Mouse (Mus musculus) liver, postnatal 0 days (tissue): ENCODE results near the gene Ntn1.

Source experiments
- CTCF ChIP-seq: sonication (generic); IDR thresholded peaks from 2 replicates; pipeline ENCODE4 v1.5.1; 2016; ENCODE audit warnings: antibody characterized with exemption, low read depth
- EP300 ChIP-seq: IDR thresholded peaks from 2 replicates; pipeline ENCODE4 v1.6.1; 2016; ENCODE audit warnings: antibody characterized with exemption, low read depth, mild to moderate bottlenecking

DNA sequence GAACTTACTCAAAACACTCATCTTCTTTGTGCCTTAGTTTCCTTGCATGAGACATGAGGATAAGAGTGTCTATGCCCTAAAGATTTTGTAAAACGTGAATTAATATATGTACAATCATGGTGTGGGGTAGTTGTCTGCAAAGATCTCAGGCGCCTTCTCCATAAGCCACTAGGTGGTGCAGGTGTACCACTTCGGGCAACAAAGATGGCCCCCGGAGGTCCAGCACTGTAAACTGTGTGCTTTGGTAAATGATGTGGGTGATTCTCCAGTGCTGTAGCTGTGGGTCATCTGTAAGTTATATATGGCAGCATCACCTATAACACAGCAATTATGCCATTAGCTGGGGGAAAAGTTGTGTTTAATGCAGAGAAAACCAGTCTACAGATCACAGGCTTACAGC, 3.6 kb upstream of the Ntn1 start:
- peak; percentile 56 for TF ChIP-seq CTCF
- no peak for TF ChIP-seq EP300
